Mouse (Mus musculus): Measurements from ENCODE around the gene Cryl1. TPM values are rescaled to one million over a fixed set of nuclear protein-coding genes. Genes with fewer than 3 reads are reported as not detected.

Gene Cryl1
- polyA plus RNA-seq, 1 experiment from 2014 or later, result 8.8 TPM

- no peak for ATAC-seq (ENCODE audit: low FRiP score)
- H3K36me3 ChIP-seq (replicated peaks), result no peaks in the 10 kb centered on the region
- H3K4me3 ChIP-seq (replicated peaks), result no peak overlapping the region
- peaks cover 7% of the 10 kb centered on the region; the same call in 1 of the 2 replicates for H3K4me1 ChIP-seq
- no peak overlapping the region for H3K9ac ChIP-seq
- H3K4me2 ChIP-seq, result no peak overlapping the region
- H3K27ac ChIP-seq, result no peak overlapping the region
- 69% methylated on average over 5 of the region's 5 CpGs for WGBS
- H3K9me3 ChIP-seq, result no peaks in the 10 kb centered on the region
- peaks cover 16% of the 10 kb centered on the region; the same call in 1 of the 2 replicates for H3K27me3 ChIP-seq
These were observed 31.6 kb downstream of the Cryl1 start for GRCm38 (mm10) chr14:57366724-57367123.

- H3K4me3 ChIP-seq (replicated peaks), result no peak overlapping the region
- 84% methylated on average over 9 of the region's 9 CpGs for WGBS
- peaks cover 7% of the 10 kb centered on the region; the same call in 1 of the 2 replicates for H3K4me1 ChIP-seq
- no peak overlapping the region for H3K27ac ChIP-seq
- H3K36me3 ChIP-seq (replicated peaks), result no peaks in the 10 kb centered on the region
- H3K9me3 ChIP-seq, result no peaks in the 10 kb centered on the region
- peaks cover 18% of the 10 kb centered on the region; the same call in 1 of the 2 replicates for H3K27me3 ChIP-seq
- no peak overlapping the region for H3K4me2 ChIP-seq
- H3K9ac ChIP-seq, result no peak overlapping the region
- no peak for ATAC-seq (ENCODE audit: low FRiP score)
These were observed 33.0 kb downstream of the Cryl1 start for GRCm38 (mm10) chr14:57365341-57365740.

- WGBS, result 86% methylated on average over 6 of the region's 6 CpGs
- H3K27ac ChIP-seq, result no peak overlapping the region
- H3K27me3 ChIP-seq, result peaks cover 18% of the 10 kb centered on the region; the same call in 1 of the 2 replicates
- ATAC-seq (ENCODE audit: low FRiP score), result no peak
- no peak overlapping the region for H3K4me3 ChIP-seq (replicated peaks)
- H3K9me3 ChIP-seq, result no peaks in the 10 kb centered on the region
- no peak overlapping the region for H3K9ac ChIP-seq
- no peak overlapping the region for H3K4me2 ChIP-seq
- no peaks in the 10 kb centered on the region for H3K36me3 ChIP-seq (replicated peaks)
- H3K4me1 ChIP-seq, result peaks cover 7% of the 10 kb centered on the region; the same call in 1 of the 2 replicates
These were observed 34.5 kb downstream of the Cryl1 start for GRCm38 (mm10) chr14:57363833-57364232.

GRCm38 (mm10) chr14:57362726-57363660, 35.3 kb downstream of the Cryl1 start:
- peaks cover 7% of the 10 kb centered on the region; the same call in 1 of the 2 replicates for H3K4me1 ChIP-seq
- H3K9ac ChIP-seq, result no peak overlapping the region
- no peaks in the 10 kb centered on the region for H3K36me3 ChIP-seq (replicated peaks)
- peak overlapping the region; percentile 36 for H3K4me2 ChIP-seq
- no peak overlapping the region for H3K27ac ChIP-seq
- H3K4me3 ChIP-seq (replicated peaks), result no peak overlapping the region; the same call in 1 of the 2 replicates
- 14% methylated on average over 20 of the region's 31 CpGs for WGBS
- peak; percentile 49; the same call in 1 of the 2 replicates for ATAC-seq (ENCODE audit: low FRiP score)
- H3K9me3 ChIP-seq, result no peaks in the 10 kb centered on the region
- peaks cover 18% of the 10 kb centered on the region; the same call in 1 of the 2 replicates for H3K27me3 ChIP-seq

- no peaks in the 10 kb centered on the region for H3K9me3 ChIP-seq
- no peaks in the 10 kb centered on the region for H3K4me1 ChIP-seq
- H3K4me2 ChIP-seq, result no peak overlapping the region
- no peaks in the 10 kb centered on the region for H3K36me3 ChIP-seq (replicated peaks)
- no peak overlapping the region for H3K4me3 ChIP-seq (replicated peaks)
- no peak for ATAC-seq (ENCODE audit: low FRiP score)
- WGBS, result 75% methylated on average over 5 of the region's 5 CpGs
- peaks cover 17% of the 10 kb centered on the region for H3K27me3 ChIP-seq
- no peak overlapping the region for H3K9ac ChIP-seq
- no peak overlapping the region for H3K27ac ChIP-seq
These were observed 41.3 kb downstream of the Cryl1 start for GRCm38 (mm10) chr14:57357030-57357429.

- H3K36me3 ChIP-seq (replicated peaks), result no peaks in the 10 kb centered on the region
- H3K4me2 ChIP-seq, result no peak overlapping the region
- no peaks in the 10 kb centered on the region for H3K9me3 ChIP-seq
- no peaks in the 10 kb centered on the region for H3K4me1 ChIP-seq
- H3K9ac ChIP-seq, result no peak overlapping the region
- H3K27me3 ChIP-seq, result peaks cover 10% of the 10 kb centered on the region
- WGBS, result 71% methylated on average over 7 of the region's 7 CpGs
- no peak for ATAC-seq (ENCODE audit: low FRiP score)
- H3K4me3 ChIP-seq (replicated peaks), result no peak overlapping the region
- H3K27ac ChIP-seq, result no peak overlapping the region
These were observed 46.7 kb downstream of the Cryl1 start for GRCm38 (mm10) chr14:57351521-57352235.

- Histone ChIP-seq H3K4me2 (no peak overlapping the region), H3K4me1 (no peaks in the 10 kb centered on the region), H3K9me3 (no peaks in the 10 kb centered on the region), H3K27me3 (peaks cover 7% of the 10 kb centered on the region), H3K4me3 (replicated peaks) (no peak overlapping the region), H3K9ac (no peak overlapping the region), H3K27ac (no peak overlapping the region), H3K36me3 (replicated peaks) (no peaks in the 10 kb centered on the region)
- no peak for ATAC-seq (ENCODE audit: low FRiP score)
- WGBS, result 85% methylated on average over 10 of the region's 10 CpGs
These were observed 48.4 kb downstream of the Cryl1 start for GRCm38 (mm10) chr14:57349955-57350354.

GRCm38 (mm10) chr14:57348155-57348554, 50.2 kb downstream of the Cryl1 start:
- 71% methylated on average over 4 of the region's 4 CpGs for WGBS
- no peak overlapping the region for H3K4me2 ChIP-seq
- no peak for ATAC-seq (ENCODE audit: low FRiP score)
- H3K9me3 ChIP-seq, result no peaks in the 10 kb centered on the region
- H3K36me3 ChIP-seq (replicated peaks), result no peaks in the 10 kb centered on the region
- H3K27me3 ChIP-seq, result peaks cover 7% of the 10 kb centered on the region
- peaks cover 10% of the 10 kb centered on the region; the same call in 1 of the 2 replicates for H3K4me1 ChIP-seq
- no peak overlapping the region for H3K27ac ChIP-seq
- no peak overlapping the region for H3K4me3 ChIP-seq (replicated peaks)
- H3K9ac ChIP-seq, result no peak overlapping the region

- Histone ChIP-seq H3K4me2 (no peak overlapping the region), H3K27me3 (peaks cover 4% of the 10 kb centered on the region; the same call in 1 of the 2 replicates), H3K9ac (no peak overlapping the region), H3K9me3 (no peaks in the 10 kb centered on the region), H3K4me1 (peaks cover 11% of the 10 kb centered on the region; the same call in 1 of the 2 replicates), H3K4me3 (replicated peaks) (no peak overlapping the region), H3K27ac (no peak overlapping the region), H3K36me3 (replicated peaks) (no peaks in the 10 kb centered on the region)
- ATAC-seq (ENCODE audit: low FRiP score), result no peak
- 91% methylated on average over 3 of the region's 3 CpGs for whole genome bisulfite sequencing
These were observed 52.2 kb downstream of the Cryl1 start for GRCm38 (mm10) chr14:57346135-57346534.

- no peaks in the 10 kb centered on the region for H3K27me3 ChIP-seq
- H3K4me2 ChIP-seq, result no peak overlapping the region
- H3K9ac ChIP-seq, result no peak overlapping the region
- no peak for ATAC-seq (ENCODE audit: low FRiP score)
- no peaks in the 10 kb centered on the region for H3K9me3 ChIP-seq
- 83% methylated on average over 25 of the region's 25 CpGs for WGBS
- H3K36me3 ChIP-seq (replicated peaks), result no peaks in the 10 kb centered on the region
- H3K4me1 ChIP-seq, result peaks cover 11% of the 10 kb centered on the region; the same call in 1 of the 2 replicates
- no peak overlapping the region for H3K4me3 ChIP-seq (replicated peaks)
- no peak overlapping the region for H3K27ac ChIP-seq
These were observed 53.4 kb downstream of the Cryl1 start for GRCm38 (mm10) chr14:57344781-57345492.

GRCm38 (mm10) chr14:57343057-57343750, 55.1 kb downstream of the Cryl1 start:
- Histone ChIP-seq H3K27me3 (no peaks in the 10 kb centered on the region), H3K9me3 (no peaks in the 10 kb centered on the region), H3K36me3 (replicated peaks) (no peaks in the 10 kb centered on the region), H3K9ac (no peak overlapping the region), H3K4me3 (replicated peaks) (no peak overlapping the region), H3K4me1 (peaks cover 11% of the 10 kb centered on the region; the same call in 1 of the 2 replicates), H3K4me2 (no peak overlapping the region), H3K27ac (no peak overlapping the region)
- 41% methylated on average over 15 of the region's 15 CpGs for WGBS
- ATAC-seq (ENCODE audit: low FRiP score), result no peak

Data from forebrain, embryonic 12.5 days (tissue).